16 mouse cellular contexts compared by ENCODE assay signal in genomic region chr13:107484630-107484998, GRCm38 (mm10).
A peak's percentile ranks its signal among the peaks of the same experiment; 100 is the strongest.
DNase-seq lines count a peak whose midpoint lies in the region; ATAC-seq and TF ChIP-seq lines count a peak whose summit lies in the region.
"Had no signal": no experiment of that assay in that cellular context is flagged by ENCODE, and none has a peak within 500 bp of the region (broad histone marks: within the 10 kb centered on the region; RNA-seq: fewer than 3 reads in every experiment).

No protein-coding gene starts in this region.

- no peaks in the 10 kb centered on the region for H3K27me3 ChIP-seq in hindbrain, embryonic 10.5 days (ENCODE audit: insufficient read depth, poor library complexity, severe bottlenecking)
- no peaks in the 10 kb centered on the region for H3K27me3 ChIP-seq in hindbrain, postnatal 0 days (ENCODE audit: insufficient read depth, low read length)
- H3K27me3 ChIP-seq in limb, embryonic 10.5 days (ENCODE audit: low read depth, poor library complexity, severe bottlenecking), result 0 out of 2 replicates have a peak, but pooled peaks cover 10% of the 10 kb centered on the region
- no peaks in the 10 kb centered on the region for H3K27me3 ChIP-seq in neural tube, embryonic 13.5 days
- H3K27me3 ChIP-seq: liver, embryonic 13.5 days had no signal

- 39% methylated on average over 6 of the region's 6 CpGs for WGBS in hindbrain, embryonic 10.5 days
- 31% methylated on average over 6 of the region's 6 CpGs for WGBS in hindbrain, postnatal 0 days
- 45% methylated on average over 6 of the region's 6 CpGs for WGBS in limb, embryonic 10.5 days
- 38% methylated on average over 6 of the region's 6 CpGs for WGBS in neural tube, embryonic 13.5 days

- peak overlapping the region; percentile 68; the same call in 1 of the 2 replicates for H3K27ac ChIP-seq in hindbrain, embryonic 10.5 days
- H3K27ac ChIP-seq in hindbrain, postnatal 0 days, result no peak overlapping the region
- peak overlapping the region; percentile 61; the same call in 1 of the 2 replicates for H3K27ac ChIP-seq in limb, embryonic 10.5 days
- H3K27ac ChIP-seq in neural tube, embryonic 13.5 days (replicated peaks), result peak overlapping the region; percentile 80
- H3K27ac ChIP-seq: liver, embryonic 13.5 days had no signal

- H3K36me3 ChIP-seq in hindbrain, embryonic 10.5 days, result no peaks in the 10 kb centered on the region
- H3K36me3 ChIP-seq in hindbrain, postnatal 0 days (ENCODE audit: insufficient read depth, low read length), result no peaks in the 10 kb centered on the region
- H3K36me3 ChIP-seq in limb, embryonic 10.5 days, result no peaks in the 10 kb centered on the region
- no peaks in the 10 kb centered on the region for H3K36me3 ChIP-seq in neural tube, embryonic 13.5 days
- H3K36me3 ChIP-seq: liver, embryonic 13.5 days had no signal

- H3K4me2 ChIP-seq in hindbrain, postnatal 0 days (ENCODE audit: low read depth, low read length), result no peak overlapping the region
- no peak overlapping the region for H3K4me2 ChIP-seq in neural tube, embryonic 13.5 days
- H3K4me2 ChIP-seq: liver, embryonic 13.5 days had no signal

- TF ChIP-seq CTCF in hindbrain, postnatal 0 days (IDR thresholded peaks at IDR 0.05; ENCODE audit: low read depth), result no peak
- no peak for TF ChIP-seq CTCF in brain, embryonic 14.5 days (IDR thresholded peaks at IDR 0.05; ENCODE audit: borderline replicate concordance, extremely low read depth, insufficient read depth, insufficient read length)

- ATAC-seq in hindbrain, postnatal 0 days, result no peak
- ATAC-seq in neural tube, embryonic 13.5 days (ENCODE audit: low read depth), result peak; percentile 55
- ATAC-seq: activated CD4-positive, CD25-positive, alpha-beta regulatory T cell, adult 4 months had no signal

- H3K9ac ChIP-seq in hindbrain, postnatal 0 days (replicated peaks; ENCODE audit: low read length), result no peak overlapping the region
- no peak overlapping the region for H3K9ac ChIP-seq in neural tube, embryonic 13.5 days
- H3K9ac ChIP-seq: liver, embryonic 13.5 days had no signal

- DNase-seq in hindbrain, embryonic 10.5 days (ENCODE audit: low spot score), result no peak
- DNase-seq in hindbrain, postnatal 0 days (ENCODE audit: low spot score), result no peak
- peak; percentile 39 for DNase-seq in brain, embryonic 14.5 days (ENCODE audit: low read depth)
- no peak for DNase-seq in limb, embryonic 10.5 days (ENCODE audit: low spot score)
- DNase-seq in liver, result no peak
- no peak for DNase-seq in lung, postnatal 25 days (ENCODE audit: low spot score)
- no peak for DNase-seq in adrenal gland, adult 8-10 months
- DNase-seq: cerebellum, adult 18-20 months; gastrocnemius, postnatal 36 days; kidney, adult 18-20 months; kidney, postnatal 4 days; liver, embryonic 13.5 days; right cerebral cortex, adult 18-20 months; thymus, postnatal 14 days had no signal

- H3K9me3 ChIP-seq in hindbrain, embryonic 10.5 days, result no peaks in the 10 kb centered on the region
- H3K9me3 ChIP-seq in hindbrain, postnatal 0 days (ENCODE audit: low read length), result no peaks in the 10 kb centered on the region
- no peaks in the 10 kb centered on the region for H3K9me3 ChIP-seq in limb, embryonic 10.5 days (replicated peaks)
- no peaks in the 10 kb centered on the region for H3K9me3 ChIP-seq in neural tube, embryonic 13.5 days
- H3K9me3 ChIP-seq: liver, embryonic 13.5 days had no signal

- peaks cover 21% of the 10 kb centered on the region for H3K4me1 ChIP-seq in hindbrain, embryonic 10.5 days (replicated peaks)
- H3K4me1 ChIP-seq in hindbrain, postnatal 0 days (ENCODE audit: insufficient read depth, low read length), result peaks cover 7% of the 10 kb centered on the region
- peaks cover 26% of the 10 kb centered on the region for H3K4me1 ChIP-seq in limb, embryonic 10.5 days
- H3K4me1 ChIP-seq in neural tube, embryonic 13.5 days (replicated peaks), result peaks cover 24% of the 10 kb centered on the region
- H3K4me1 ChIP-seq: liver, embryonic 13.5 days had no signal

- H3K4me3 ChIP-seq in hindbrain, embryonic 10.5 days, result no peak overlapping the region
- no peak overlapping the region for H3K4me3 ChIP-seq in hindbrain, postnatal 0 days (ENCODE audit: low read length)
- H3K4me3 ChIP-seq in limb, embryonic 10.5 days, result no peak overlapping the region
- no peak overlapping the region for H3K4me3 ChIP-seq in neural tube, embryonic 13.5 days
- H3K4me3 ChIP-seq: liver, embryonic 13.5 days had no signal

- no peak for TF ChIP-seq POLR2A in brain, embryonic 14.5 days (IDR thresholded peaks at IDR 0.05; ENCODE audit: borderline replicate concordance, extremely low read depth, insufficient read depth, insufficient read length, poor library complexity, severe bottlenecking)
